Mouse (Mus musculus) erythroid progenitor cell, adult 5-6 weeks (primary cell): ENCODE results near the gene Kras. TPM values are rescaled to one million over a fixed set of nuclear protein-coding genes. Genes with fewer than 3 reads are reported as not detected.
A peak's percentile ranks its signal among the peaks of the same experiment; 100 is the strongest.

Experiments
- ATAC-seq: replicated peaks from 2 replicates; pipeline ENCODE4 v1.8.0; 2016; ENCODE audit warnings: moderate number of reproducible peaks, mild to moderate bottlenecking, moderate TSS enrichment, inconsistent platforms; ENCODE audit not compliant: poor library complexity, low FRiP score, severe bottlenecking
- total RNA-seq, 2 experiments: library from RNA; stranded (forward) in 1 of 2; stranded (reverse) in 1 of 2; fragments of 150-400 nt in 1 of 2; fragments of 186-747, 209-891 nt in 1 of 2; gene quantifications; 2 replicates each; pipeline versions ENCODE4 v1.2.3 to v1.2.4; 2015 to 2017; ENCODE audit warnings: low replicate concordance in 2 of 2

Kras gene
- total RNA-seq (2015; ENCODE audit: low replicate concordance), result 55.9 and 71.3 TPM in 2 replicates
- 32.5 and 51.3 TPM in 2 replicates for total RNA-seq (2017; ENCODE audit: low replicate concordance)

- ATAC-seq, result peak; percentile 84
These were observed at the start of gene Kras for GRCm38 (mm10) chr6:145250185-145250791. TSS of gene Kras (minus strand) at chr6:145250239.

GRCm38 (mm10) chr6:145297626-145298025, 47.6 kb upstream of the Kras start:
- ATAC-seq, result no peak

- ATAC-seq, result no peak
These were observed 46.9 kb upstream of the Kras start for GRCm38 (mm10) chr6:145296979-145297378.

GRCm38 (mm10) chr6:145295171-145295570, 45.1 kb upstream of the Kras start:
- ATAC-seq, result no peak

GRCm38 (mm10) chr6:145293156-145293555, 43.1 kb upstream of the Kras start:
- ATAC-seq, result no peak

DNA sequence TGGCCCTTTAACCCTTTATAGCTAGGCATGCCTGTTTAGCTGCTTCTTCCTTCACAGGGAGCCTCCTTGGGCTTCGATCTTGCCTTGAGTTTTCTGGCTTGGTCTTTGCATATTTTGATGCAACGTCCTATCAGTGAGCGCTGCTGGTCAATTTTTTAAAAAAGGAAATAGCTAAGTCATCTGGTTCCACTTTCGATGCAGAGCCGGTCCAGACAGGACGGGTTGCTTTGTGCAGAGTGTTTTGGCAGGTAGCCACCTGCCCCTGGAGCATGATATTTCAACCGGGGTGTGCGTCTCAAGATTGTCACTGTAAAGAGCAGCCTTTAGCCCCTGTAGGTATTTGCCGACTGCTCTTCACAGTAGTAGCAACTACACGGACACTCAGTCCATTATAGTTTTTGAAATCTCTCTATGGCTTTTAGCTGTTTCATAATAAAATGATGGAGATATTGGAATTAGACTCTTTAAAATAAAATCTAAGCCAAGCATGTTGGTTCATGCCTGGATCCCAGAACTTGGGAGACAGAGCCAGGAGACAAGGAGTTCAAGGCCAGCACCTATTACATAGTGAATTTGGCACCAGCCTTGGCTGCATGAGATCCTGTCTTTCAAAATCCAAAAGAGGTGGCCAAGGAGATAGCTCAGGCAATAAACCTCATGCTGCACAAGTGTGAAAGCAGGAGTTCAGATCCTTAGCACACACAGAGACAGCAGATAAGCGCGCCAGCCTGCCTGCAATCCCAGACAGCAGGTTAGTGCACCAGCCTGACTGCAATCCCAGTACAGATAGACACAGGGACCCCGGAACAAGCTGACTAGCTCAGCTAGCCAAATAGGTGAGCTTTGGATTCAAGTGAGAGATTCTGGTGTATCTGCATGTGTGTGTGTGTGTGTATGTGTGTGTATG, 41.6 kb upstream of the Kras start:
- ATAC-seq, result no peak

- no peak for ATAC-seq
These were observed 35.6 kb upstream of the Kras start for GRCm38 (mm10) chr6:145285656-145286055.

- ATAC-seq, result no peak
These were observed 34.2 kb upstream of the Kras start for GRCm38 (mm10) chr6:145284286-145284685.

GRCm38 (mm10) chr6:145277138-145277763, 27.2 kb upstream of the Kras start:
- ATAC-seq, result no peak

DNA sequence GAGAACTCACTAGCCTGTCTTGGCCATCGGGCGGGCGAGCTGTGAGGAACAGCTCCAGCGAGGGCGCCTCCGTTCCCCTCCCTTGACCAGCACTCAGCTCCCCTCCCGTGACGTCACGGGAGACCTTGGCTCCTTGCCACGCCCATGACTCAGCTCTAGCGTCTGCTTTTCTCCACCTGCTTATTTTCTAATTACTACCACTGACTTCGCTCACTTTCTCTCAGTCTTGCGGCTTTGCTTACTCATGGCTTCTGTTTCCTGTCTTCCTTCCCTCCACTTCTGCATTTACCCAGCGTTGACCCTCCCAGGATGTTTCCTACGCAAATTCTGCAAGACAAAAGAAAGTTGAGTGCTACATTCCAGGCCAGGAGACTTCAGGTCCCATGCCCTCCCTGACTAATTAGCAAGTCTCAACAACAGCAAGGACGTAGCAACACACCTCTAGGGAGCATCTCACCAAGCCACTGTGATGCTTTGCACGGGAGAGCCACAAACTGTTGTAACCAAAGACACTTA, 26.3 kb upstream of the Kras start:
- peak; percentile 85 for ATAC-seq

GRCm38 (mm10) chr6:145275586-145276219, 25.7 kb upstream of the Kras start:
- ATAC-seq, result 0 out of 2 replicates have a peak, but pooled peaks have one; percentile 6

DNA sequence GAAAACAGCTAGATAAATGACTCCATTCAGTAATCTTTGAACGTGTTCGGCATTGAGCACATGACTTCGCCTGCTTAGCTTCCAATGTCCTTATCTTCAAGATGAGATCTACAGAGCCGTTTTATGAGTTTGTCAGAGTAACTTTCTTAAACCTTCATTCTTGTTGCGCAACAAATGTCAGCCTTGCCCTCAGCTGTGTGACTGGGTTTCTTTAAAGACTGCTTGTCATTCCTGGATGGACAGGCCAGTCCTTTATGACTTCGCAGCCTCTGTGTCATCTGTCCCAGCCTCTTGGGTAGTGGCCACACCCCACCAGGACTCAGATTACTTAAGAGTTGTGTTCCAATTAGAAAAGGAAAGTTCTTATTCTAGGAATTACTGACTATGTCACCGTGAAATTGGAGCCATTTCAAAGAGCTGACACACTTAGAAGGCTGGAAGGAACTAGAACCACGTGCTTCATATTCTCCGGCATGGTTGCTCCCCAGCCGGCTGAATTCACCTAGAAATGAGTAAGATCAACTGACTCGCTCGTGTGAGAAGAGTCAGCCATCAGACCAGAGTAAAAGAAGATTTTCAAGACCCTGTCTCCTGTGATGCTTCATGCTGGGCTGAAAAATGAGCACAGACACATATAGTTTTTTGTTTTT, 24.1 kb upstream of the Kras start:
- ATAC-seq, result no peak

DNA sequence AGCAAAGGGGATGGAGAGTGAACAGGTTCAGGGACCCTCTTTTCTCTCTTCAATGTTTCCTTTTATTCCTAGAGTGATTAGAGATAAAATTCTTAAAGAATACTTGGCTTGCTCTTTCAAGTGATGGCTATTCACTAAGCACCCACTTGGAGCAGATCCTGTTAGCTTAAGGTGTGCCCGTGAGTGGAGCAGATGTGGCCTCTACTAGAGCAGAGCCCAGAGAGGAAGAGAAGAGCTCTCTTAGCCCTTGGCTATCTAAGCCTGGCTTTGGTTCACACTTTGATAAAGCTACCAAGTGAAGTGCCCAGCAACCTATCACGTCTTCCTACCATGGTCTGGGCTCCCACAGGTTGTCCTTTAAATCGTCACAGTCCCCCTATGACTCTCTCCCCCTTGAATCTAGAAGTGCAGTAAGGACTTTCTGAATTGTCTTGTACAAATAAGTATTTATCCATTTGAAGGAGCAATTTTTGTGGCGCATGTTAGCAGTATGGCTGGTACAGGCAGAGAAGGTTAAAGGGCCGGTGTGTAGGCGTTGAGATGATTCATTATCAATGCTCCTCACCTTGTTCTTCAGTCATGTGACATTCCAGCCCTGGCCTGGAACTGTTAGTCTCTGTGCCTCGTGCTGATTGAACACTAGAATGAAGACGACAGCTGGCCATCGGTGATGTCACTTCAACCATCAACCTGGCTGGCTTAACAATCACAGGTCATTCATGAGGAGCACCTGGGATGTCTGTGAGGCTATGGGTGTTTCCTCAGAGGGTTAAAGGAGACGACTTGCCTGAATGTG, 22.3 kb upstream of the Kras start:
- no peak for ATAC-seq

GRCm38 (mm10) chr6:145269313-145269845, 19.3 kb upstream of the Kras start:
- ATAC-seq, result no peak

GRCm38 (mm10) chr6:145267692-145268091, 17.7 kb upstream of the Kras start:
- no peak for ATAC-seq

GRCm38 (mm10) chr6:145262314-145262713, 12.3 kb upstream of the Kras start:
- ATAC-seq, result no peak

- no peak for ATAC-seq
These were observed 6.6 kb upstream of the Kras start for GRCm38 (mm10) chr6:145256701-145257073.

DNA sequence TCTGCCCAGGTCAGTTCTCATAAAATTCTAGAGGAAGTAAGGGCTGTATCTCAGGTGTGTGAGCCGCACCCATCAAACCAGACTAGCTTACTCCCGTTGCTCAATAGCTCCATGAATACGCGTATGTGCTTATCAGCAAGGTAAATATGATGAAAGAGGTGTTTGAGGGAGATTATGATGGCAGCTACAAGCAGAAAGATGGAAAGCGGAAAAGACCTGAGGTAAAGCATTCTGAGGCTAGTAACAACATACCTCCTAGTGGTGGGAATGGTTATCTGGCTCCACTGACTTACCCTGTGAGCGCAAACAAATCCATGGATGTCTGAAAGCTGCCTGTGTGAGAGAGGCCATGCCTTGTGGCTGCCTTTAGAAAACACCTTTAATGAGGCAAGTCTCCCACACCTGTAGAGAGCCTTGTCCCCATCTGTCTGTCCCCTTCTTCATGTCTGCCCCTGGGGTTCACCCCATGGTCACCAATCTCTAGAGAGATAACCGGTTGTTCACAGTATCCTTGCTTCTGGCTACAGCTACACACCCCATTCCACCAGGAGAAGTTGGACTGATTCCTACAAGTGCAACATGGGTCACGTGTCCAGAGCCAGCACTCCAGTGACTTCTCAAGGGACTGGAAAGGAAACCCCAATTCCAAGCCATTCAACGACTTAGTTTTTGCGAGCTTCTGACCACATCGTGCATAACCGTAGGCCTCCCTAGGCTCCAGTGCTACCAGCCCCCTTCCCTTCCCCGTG, 6.1 kb upstream of the Kras start:
- ATAC-seq, result no peak
